Mouse (Mus musculus) cerebellum, postnatal 36 days (tissue): Measurements from ENCODE around the gene Matk.
A peak's percentile ranks its signal among the peaks of the same experiment; 100 is the strongest.

Source experiments
- DNase-seq, 2 experiments: peaks; one replicate each; pipeline ENCODE4 v3.0.0; 2021 to 2022; ENCODE audit warnings: mixed read lengths in 2 of 2

Gene Matk

DNA sequence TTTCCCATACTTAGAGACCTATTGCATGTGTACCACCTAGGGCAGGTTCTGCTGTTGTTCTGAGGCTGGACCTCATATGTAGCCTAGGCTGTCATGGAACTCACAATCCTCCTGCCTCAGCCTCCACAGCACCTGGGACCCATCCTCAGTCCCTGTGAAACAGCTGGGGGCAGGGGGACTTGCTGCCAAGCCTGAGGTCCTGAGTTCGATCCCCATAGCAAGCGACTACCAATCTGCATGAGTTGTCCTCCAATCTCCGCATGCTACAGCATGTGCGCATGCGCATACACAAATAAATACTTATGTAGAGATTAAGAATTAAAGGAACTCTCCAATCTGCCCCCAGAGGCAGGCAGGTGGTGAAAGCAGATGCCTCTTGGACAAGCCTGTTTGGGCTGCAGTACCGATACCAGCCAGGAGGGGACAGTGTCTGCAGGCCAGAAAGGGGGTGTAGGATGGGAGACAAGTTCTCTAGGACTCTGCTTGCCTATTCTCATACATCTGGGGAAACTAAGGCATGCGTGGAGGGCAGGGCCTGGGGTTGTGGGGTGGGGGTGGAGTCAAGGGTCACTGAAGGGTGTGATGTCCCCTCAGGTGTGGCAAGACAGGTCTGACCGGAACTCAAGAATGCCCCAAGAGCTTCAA lies 34.9 kb downstream of the Matk start:
- DNase-seq: peak; percentile 55 to 62

DNA sequence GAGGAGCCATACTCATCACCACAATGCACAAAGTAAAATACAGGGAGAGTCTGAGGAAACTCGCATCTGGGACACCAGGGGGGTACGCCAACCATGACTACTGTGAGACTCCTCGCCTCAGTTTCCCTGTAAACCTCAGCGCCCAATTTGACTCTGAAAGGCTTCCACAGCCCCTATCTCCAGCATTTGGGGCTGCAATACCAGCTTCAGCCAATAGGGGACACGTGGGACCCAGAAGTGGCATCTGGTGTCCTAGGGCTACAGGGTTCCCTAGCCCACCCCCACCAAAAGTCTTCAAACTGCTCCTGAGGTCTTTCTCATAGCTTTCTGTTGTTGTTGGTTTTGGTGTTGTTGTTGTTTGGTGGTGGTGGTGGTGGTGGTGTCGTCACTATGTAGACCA lies 35.9 kb downstream of the Matk start:
- peak; percentile 62 to 64 for DNase-seq

DNA sequence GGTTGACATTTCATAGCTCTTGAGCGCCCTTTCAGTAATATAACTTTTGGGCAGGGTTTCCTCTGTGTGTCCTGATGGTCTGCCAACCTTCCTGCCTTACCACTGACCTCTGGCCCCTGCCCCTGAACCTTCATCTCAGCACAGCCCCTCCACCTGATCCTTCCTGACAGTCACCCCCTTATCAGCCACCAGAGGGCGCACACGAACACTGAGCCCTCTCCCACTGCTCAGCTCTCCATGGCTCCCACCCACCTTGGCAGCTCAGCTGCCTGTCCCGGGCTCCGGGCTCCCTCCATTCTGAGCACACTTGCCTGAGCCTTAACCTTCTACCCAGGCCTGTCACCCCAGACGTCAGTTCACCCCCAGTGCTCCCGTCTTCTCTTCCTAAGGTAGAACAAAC lies 36.5 kb downstream of the Matk start:
- peak; percentile 67 to 72 for DNase-seq

DNA sequence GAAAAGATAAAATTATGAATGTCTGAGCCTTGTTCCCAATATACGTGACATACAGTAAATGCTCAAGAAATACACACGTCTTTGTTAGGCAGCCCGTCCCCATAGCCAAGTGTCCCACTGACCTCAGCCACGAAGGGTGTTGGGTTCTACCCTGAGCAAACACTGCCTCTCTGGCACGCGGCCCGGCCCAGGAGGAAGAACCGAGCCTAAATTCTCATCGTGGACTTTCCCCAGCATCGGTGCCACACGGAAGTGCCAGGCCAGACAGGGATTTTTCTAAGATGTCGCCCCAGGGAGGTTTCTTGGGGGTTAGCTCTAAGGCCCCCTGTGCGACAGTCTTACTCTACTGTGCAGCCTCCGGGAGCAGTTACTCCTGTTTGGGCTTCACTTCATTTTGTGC lies 37.1 kb downstream of the Matk start:
- DNase-seq: no peak

DNA sequence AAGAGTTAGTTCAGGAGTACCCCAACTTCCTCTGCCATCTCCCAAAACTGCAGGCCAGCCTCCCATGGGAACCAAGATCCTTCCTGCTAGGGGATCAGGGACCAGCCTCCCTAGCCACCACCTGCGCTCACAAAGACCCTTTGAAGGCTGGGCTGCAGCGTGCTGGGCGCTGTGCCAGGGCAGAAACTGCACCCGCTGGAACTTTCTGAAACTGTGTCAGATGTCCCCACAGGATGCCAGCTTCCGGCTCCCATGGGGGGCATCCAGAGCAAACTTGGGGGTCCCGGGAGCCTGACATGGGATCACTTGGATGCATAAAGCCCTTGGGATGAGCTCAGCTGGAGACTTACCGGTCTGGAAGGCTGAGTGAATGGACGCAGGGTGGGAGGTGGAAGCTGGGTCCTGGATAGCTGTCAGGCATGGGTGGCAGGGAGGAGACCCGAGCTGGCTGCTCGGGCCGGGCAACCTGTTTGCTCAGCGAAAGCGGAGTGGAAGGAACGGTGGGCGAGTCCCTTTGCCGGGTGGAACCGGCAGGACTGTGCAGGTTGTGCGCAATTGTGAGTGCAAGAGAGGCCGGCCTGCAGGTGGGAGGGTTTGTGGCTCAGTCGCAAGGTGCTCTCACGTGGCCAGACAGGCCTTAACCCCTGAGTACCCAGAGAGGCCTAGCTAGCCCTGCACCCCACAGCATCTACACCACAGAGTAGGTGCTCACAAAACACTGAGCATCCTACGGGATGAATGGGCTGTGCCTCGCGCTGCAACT lies 38.1 kb downstream of the Matk start:
- no peak for DNase-seq

DNA sequence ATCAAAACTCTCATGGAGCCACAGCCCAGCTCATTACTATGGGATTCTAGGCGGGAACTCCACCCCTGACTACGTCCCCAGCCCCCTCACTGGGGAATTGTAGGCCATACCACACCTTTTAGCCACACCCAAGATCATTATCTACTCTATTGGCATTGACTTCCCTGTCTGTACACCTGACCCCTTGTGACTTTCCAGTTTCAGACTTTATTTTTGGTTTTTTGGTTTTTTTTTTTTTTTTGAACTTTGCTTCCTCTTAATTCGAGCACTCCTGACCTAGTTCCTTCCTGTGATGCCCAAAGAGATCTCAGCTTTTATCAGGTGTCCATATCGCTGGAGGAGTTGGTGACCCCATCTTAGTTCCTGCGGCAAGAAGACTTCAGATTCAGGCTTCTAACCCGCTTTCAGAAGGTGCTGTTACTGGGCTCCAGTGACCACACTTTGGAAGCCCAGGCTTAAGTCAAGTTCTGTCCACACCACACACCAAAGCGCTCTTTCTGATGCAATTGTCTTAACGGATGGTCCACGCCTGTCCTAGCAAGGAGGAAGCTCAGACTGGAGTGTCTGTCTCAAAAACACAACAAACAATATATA lies 38.9 kb downstream of the Matk start, which contains the start of gene Tjp3:
Tjp3 (minus strand) TSS at position 71 of the 594 bp plus-strand sequence.
- no peak for DNase-seq

DNA sequence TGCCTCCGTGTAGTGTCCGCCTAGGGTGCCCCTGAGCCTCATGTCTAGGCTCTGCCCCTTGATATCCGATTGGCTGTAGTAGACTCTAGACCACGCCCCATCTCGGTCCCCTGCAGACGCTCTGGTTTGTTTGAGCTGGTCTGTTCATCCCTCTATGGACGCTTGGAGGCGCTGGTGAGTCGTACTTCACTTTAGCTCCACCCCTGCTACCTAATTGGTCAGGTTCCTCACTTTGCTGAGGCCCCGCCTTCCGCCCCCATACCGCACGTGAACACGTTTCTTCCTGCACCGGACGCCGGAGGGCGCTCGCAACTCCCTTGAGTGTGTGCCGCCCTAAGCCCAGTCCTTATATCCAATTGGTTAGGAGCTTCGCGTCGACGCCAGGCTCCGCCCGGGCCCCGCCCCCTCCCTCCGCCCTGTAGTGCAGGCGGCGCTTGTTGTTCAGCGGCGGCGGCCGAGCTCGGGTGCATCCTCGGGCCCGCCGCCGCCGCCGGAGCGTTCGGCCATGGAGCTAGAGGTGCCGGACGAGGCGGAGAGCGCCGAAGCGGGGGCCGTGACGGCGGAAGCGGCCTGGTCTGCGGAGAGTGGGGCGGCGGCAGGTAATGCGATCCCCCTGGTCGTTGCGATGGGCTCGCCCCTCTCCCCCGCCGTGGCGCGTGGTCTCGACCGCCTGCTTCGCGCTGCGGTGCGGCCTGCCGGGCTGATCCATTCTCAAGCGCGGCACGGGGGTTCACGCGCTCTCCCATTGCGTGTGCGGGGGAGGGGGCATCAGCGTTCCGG lies 40.0 kb downstream of the Matk start, which contains the start of gene Pip5k1c:
Pip5k1c (plus strand) TSS at position 410 of the 780 bp plus-strand sequence.
- DNase-seq: peak; percentile 99 to 100

DNA sequence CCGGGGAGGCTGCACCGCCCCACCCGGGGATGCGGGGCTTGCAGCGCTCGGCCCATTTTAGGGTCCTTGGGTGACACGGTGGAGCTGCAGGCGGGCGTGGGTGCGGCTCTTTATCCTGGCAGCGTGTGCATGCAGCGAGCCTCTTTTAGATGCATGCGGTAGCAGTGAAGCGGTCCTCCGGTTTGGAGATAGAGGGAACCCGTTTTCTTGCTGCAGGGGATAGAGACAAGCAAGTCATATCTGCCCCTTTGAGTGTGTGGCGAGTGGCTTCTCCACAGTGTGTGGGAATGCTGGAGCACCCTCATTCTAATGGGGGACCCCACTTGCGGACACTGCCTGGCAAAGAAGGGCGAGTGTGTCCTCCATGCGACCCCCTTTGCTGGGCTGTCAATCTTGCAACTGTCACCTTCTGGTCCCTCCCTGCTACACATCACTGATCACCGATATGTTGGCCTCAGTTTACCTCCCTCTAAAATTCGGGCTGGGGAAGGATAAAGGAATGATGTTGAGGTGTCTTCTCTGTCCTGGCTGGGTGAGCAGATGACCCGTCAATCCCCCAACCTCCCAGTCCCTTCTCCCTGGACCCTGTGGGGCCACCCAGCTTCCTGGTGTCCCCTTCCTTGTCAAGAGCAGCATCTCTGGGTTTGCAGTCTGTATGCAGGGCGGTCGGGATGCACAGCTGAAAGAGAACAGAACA lies 40.7 kb downstream of the Matk start:
- no peak for DNase-seq

DNA sequence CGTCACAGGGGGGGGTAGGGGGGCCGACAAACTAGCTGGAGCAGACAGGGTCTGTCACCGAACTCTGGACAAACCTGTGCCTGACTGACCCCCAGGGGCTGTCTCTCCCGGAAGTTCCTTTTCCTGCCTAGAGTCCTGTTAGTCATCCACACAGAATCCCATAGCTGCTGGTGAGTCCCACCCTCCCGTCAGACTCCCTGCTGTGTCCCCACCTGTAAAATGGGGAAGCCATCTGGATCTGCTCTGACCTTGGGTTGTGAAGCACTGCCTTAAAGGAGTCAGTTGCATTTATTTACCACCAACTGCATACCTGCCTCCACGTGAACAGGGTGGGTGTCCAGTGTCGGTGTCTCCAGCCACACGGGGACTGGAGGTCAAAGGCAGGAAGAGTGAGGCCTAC lies 41.7 kb downstream of the Matk start:
- peak; percentile 87 to 89 for DNase-seq

DNA sequence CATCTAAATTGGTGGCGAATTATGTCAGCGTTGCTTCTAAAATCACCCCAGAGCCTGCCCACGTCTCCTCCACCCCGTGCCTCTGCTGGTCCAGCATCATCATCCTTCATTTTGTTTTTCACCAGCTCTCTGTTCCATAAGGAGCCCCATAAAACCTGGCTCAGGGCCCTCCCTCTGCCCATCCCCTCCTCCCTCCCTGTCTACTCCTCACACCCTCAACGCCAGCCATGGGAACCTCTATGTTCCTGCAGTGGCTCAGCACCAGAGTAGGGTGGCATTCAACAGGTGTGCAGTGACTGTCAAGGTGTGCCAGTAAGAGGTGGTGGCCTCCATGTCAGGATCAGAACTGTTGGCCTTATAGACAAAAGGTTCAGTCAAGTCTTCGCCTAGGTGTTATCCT lies 42.5 kb downstream of the Matk start:
- peak in 1 of 2 experiments; percentile 34 for DNase-seq

DNA sequence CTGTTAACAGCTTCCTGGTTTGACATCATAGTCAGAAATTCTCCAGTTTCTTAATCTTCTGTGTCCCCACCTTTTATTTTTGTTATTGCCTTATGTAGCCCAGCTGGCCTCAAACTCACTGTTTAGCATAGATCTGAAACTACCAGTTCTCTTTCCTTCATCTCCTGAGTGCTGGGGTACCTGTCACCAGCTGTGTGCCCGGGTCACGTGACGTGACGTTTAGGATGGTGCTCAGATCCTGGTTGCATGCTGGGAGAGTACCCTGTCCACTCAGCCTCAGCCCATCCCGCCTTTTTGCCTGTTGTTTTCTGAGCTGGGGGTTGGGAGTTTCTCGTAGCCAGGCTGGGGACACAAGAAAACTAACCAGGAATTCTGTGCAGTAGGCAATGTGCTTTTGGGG lies 44.5 kb downstream of the Matk start:
- no peak for DNase-seq

DNA sequence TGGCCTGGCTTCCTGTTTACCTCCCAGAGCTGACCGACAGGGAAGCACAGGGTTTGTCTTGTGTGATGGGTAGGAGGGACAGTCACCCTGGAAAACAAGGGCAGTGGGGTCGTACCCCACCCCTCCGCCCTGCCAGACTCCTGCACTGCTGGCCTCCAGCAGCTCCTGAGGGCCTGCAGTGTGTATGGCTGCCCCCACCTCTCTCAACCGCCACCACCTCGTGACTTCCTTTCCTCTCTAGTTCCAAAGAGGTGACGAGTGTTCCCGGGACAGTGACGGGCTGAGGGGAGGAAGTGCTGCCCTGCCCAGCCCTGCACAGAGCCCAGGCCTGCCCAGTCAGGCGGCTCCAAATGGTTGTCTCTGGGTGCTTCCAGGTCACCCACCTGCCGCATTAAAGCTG lies 45.1 kb downstream of the Matk start:
- DNase-seq: no peak

DNA sequence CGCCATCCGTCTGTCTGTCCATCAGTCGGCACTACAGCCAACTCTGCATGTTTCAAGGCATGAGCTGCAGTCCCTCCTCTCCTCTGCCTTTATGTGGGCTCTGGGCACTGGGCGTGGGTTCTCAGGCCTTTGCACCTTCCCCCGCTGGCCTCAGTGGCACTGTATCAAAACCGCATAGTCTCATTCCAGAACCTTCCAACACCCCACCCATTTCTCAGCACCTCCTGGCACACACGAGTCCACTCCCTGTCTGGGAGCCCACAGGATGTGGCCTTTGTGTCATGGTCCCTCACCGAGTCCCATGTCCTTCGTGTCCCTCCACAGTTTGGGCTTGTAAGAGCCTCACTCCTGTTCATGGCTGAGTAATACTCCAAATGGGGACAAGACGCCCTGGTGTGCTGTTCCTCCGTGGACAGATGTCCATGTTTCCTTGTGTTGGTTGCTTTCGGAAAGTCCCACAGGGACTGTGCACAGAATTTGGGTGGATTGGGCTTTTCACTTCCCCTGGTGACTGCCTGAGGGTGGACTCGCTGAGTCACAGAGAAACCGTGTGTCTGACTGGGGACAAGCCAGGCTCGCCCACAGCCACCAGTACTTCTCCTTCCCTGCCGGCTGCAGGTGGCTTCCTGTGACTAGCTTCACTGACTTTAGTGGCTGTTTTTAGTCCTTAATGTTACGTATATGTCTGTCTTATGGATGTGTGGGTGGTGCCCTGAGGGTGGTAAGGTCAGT lies 45.8 kb downstream of the Matk start:
- DNase-seq: no peak

DNA sequence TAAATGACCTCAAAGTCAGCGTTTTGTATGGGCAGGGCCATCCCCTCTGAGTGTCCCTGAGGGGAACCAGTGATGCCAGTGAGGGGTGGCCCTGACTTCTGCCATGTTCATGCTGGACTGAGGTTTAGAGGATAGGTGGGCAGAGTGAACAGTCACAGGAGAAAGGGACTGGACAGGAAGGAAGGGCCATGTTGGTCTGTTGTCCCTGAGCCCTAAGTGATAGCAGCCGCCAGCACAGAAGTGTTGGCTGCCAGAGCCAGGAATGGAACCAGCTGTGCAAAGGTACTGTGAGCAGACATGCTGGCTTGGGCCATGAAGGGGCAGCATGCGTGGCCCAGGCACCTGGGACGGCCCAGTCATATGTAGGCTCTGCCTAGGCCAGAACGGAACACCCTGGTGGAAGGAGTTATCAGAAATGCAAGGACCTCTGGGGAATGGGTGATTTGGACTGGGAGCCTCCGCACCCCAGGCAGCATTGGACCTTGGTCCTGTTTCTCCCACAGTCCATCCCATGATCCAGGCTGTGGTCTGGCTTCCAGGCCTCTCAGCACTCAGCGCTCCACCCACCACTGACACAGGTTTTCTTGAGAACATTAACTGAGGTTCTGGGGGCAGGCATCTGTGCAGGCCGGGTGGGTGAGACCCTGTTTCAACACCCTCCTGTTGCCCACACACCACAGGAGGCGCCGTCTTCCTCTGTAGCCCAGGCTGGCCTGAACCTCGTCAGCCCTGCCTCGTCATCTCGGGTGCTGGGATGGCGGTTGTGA lies 47.0 kb downstream of the Matk start:
- no peak for DNase-seq

DNA sequence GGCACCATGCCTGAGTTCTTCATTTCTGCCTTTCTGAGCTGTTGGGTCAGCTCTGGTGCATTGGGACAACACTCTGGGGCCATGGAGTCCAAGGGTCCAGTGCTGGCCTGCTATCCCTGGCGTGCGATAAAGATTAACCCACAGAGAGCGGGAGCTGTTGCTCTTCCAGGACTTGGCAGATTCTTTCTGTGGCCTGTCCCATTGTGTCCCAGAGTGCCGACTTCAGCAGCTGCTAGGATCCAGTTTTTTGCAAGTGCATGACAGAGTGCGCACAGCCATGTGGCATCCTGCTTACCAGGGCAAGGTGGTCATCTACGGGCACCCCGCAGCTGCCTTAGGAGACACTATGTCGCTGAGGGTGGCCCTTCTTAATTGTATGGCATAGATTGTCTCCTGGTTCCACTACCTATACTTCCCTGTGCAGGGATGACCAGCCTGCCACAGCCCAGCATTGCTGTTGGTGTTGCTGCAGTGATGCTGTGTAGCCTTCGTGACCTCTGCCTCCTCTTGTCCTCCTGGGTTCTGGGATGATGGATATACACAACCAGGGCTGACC lies 47.7 kb downstream of the Matk start:
- no peak for DNase-seq

DNA sequence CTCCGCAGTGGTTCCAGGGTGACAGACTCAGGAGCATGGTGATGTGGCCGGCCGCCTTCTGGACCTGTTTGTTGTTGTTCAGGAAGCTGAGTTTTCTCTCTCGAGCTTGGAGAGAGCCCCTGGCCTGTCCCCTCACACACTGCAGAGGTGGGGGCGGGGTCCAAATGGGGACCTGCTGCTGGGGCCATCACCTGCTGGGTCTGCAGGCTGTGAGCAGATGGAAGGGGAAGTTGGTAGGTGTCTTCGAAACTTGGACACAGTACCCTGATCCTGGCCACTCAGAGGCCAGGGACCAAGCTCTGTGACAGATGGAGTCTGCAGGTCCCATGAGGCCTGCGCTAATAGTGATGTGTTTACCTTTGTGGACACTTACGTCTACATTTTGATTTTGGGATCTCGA lies 48.6 kb downstream of the Matk start:
- DNase-seq: peak; percentile 74 to 76

DNA sequence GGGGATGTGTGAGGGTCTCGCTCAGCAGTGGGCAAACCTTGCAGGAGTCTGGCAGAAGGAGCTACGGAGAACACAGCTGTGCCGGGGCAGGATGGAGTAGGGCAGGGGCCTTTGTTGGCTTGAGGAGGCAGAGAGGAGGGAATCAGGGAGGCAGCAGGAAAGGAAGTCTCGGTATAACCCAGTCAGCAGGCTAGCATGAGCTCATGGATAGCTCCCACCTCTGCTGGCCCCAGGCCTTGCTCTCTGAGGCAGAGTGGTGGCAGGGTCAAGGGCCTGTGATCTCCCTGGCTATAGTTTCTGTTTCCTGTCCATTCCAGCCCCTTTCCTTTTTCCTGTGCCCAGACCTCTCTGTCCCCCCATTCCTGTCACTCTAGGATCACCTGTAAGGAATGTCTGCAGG lies 49.6 kb downstream of the Matk start:
- DNase-seq: no peak

DNA sequence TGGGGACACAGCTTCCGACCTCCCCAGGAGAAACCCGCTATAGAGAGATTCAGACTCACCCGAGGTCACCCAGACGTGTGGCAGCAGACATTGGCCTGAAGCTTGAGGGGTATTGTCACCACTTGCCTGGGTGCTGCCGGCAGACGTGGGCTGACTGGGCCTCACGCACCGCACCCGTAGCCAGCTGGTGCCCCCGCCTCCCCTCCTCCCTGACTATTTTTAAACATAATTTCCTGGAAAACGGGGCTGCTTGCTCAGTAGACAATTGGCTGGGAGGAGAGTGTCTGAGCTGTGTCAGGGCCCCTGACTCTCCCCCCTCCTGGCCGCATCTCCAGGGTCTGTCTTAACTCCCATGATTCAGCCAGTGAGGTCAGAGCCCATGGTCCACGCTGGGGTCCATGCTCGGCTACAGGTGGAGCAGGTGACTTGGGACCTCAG lies 50.1 kb downstream of the Matk start:
- DNase-seq: no peak

DNA sequence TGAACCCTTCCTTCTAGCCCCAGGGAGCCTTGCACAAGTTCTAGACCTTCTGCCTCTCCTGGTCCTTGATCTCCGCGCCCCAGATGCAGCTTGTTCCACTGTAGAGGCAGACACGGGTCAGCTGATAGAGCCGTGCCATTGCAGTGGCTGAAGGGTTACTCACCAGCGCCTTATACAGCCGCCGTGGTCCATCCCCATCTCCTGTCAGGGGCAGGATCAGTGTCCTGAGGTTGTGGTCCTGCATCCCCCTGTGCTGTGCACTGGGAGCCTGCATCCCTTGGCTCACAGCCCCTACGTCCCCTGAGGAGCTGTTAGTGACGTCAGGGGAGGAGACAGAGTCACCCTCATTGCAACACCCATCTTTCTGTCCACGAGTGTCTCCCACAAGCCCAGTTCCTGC lies 50.5 kb downstream of the Matk start:
- DNase-seq: no peak

DNA sequence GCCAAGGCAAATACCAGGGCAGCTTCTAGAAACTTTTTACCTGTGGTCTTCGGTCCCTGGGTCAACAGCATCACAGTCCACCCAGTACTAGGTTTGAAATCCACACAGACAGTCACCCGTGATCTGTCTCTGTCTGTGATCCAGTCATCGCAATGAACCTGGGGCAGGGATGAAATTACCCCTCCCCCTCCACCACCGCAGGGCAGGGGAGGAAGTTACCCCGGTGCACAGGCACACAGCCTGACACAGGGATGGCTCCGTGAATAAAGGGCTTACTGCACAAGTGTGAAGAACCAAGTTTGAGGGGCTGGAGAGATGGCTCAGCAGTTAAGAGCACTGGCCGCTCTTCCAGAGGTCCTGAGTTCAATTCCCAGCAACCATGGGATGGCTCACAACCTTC lies 51.0 kb downstream of the Matk start:
- DNase-seq: no peak
